Mouse (Mus musculus) adrenal gland, adult 2 months (tissue): Measurements from ENCODE around the gene Cryba4. TPM values are rescaled to one million over a fixed set of nuclear protein-coding genes. Genes with fewer than 3 reads are reported as not detected.
A peak's percentile ranks its signal among the peaks of the same experiment; 100 is the strongest.

ENCODE experiments used
- DNase-seq: peaks from one replicate; pipeline ENCODE4 v3.0.0; 2021
- long read RNA-seq: library from polyadenylated mRNA; stranded (forward); transcript quantifications from one replicate; pipeline ENCODE4 v2.0.0, GENCODE M21; 2021
- polyA plus RNA-seq: library from polyadenylated mRNA; depleted of rRNA; stranded (reverse); fragments of >200 nt; gene quantifications from 2 replicates; pipeline ENCODE4 v1.2.3, GENCODE M21; 2012; rRNA removed
- total RNA-seq, 2 experiments: library from RNA; stranded (reverse); gene quantifications; 2 replicates each; pipeline ENCODE4 v1.2.3; 2021

Gene Cryba4
- total RNA-seq (10 to 100 TPM; 70.5 to 74.9 TPM), polyA plus RNA-seq (58.4 and 91.5 TPM in 2 replicates)
- long read RNA-seq, partial matches to known transcripts, result 49 of 100 reads
- long read RNA-seq, other reads (novel, unspliced or antisense), result 49 of 100 reads

DNA sequence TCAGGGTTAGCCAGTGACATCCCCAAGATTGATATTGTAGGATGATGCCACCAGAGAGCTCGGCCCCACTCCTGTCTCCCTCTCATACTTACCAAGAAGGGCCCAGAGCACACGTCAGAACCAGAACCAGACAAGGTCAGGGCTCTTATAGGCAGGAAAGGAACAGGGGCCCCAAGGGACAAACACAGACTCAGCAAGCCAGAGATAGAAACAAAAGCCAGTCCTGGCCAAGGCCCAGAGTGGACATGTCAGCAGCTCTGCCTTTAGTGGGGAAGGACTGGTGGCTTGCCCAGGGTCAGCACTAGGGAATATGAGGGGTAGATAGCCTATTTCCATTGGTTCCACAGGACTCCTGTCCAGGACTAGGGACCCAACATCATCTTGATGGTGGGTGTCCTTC is at the start of gene Cryba4:
Cryba4 (minus strand) TSS at position 119 of the 400 bp plus-strand sequence.
- DNase-seq, result peak; percentile 68

DNA sequence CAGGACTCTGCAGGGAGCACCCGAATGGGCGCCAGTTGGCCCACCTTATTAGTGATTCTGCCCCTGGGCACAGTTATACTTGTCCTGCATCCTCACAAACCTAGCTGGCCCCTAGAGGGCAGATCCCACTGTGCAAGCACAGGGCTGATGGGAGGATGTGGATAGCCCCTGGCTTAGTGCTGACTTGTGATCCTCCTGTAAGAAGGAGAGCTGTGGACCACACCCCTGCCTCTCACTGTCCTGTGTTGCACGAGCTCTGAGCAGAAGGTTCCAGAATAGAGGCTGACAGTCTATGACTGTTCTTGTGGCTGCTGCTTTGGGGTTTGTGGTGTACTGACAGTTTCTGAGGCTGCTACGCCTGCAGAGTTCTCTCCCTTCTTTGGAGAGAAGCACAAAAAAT is 49.4 kb upstream of the Cryba4 start:
- peak; percentile 32 for DNase-seq

DNA sequence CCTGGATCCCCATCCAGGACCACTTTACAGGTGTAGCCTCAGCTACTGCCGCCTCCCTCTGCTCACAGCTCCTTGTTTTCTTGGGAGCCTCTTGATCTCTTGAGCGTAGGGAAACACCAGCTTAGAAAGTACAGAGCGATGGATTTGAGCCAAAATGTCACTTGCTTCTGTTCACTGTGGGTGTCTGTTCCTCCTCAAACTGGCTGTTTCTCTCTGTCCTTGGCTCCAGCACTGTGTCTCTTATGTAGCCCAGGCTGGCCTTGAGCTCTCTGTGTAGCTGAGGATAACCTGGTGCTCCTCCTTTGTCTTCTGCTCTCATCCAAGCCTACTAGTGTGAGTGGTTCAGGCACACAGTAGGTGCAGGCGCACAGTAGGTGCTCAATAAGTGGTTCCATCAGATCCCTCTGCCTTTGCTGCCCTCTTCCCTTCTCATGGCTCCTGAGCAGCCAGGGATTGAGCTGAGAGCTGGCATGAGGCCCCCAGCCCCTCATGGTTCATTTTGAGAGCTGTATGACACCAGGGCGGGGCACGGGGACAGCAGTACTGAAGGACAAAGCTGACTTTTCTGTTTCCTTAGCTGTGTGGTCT is 48.5 kb upstream of the Cryba4 start:
- DNase-seq, result peak; percentile 32

DNA sequence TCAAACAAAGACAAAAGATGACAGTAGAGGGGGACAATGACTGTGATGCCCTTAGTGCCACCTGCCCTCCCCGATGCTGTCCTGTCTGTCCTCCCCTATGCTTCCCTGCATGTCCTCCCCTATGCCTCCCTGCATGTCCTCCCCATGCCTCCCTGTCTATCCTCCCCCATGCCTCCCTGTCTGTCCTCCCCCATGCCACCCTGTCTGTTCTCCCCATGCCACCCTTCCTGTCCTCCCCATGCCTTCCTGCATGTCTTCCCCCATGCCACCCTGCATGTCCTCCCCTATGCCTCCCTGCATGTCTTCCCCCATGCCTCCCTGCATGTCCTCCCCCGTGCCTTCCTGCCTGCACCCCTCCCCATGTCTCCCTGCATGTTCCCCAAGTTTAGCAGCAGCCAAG is 47.8 kb upstream of the Cryba4 start:
- no peak for DNase-seq

DNA sequence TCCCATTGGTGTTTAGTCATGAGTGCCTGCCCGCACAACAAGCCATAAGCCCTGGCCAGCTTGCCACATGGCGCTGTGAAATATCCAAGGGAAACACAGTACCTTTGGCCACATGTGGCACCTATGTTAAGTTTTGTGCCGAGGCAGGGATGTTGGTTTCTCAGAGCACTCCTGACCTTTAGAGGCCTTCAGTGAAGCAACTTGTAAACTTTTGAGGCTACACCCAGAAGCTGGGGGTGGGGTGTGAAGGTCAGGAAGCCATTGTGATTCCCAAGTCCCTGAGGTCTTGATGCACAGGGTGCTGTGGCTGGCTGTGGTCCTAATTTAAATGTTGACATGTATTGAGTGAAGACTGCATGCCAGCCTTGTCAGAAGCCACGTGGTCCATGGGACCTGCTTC is 47.1 kb upstream of the Cryba4 start:
- peak; percentile 51 for DNase-seq

DNA sequence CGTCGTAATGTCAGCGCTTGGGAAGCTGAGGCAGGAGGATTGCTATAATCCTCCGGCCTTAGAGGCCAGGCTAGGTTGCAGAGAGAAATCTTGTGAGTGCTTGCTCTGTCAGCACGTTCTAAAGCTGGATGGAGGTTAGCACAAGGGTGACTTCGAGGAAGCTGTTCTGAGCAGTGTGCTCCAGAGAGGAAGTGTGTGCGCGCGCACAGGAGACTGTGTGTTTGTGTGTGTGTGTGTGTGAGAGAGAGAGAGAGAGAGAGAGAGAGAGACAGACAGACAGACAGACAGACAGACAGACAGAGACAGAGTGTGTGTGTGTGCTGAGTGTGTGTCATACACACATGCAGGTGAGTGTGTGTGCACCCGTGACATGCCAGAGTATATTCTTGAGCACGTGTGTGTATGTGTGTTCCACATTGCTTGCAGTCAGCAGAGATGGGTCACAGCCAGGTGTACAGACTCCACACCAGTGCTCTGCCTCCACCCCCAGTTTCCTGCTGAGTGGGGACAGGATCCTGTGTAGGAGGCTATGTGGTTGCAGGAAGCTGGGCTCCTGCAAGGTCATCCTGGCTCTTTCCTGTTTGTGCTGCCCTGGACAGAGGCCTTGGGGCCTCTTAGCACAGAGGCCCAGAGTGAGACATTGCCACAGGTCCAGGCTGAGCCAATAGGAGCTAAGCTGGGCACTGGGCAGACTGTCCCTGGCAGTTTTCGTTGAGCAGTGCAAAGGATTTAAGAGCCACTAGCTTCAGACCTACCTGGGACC is 46.1 kb upstream of the Cryba4 start:
- DNase-seq, result peak; percentile 90

DNA sequence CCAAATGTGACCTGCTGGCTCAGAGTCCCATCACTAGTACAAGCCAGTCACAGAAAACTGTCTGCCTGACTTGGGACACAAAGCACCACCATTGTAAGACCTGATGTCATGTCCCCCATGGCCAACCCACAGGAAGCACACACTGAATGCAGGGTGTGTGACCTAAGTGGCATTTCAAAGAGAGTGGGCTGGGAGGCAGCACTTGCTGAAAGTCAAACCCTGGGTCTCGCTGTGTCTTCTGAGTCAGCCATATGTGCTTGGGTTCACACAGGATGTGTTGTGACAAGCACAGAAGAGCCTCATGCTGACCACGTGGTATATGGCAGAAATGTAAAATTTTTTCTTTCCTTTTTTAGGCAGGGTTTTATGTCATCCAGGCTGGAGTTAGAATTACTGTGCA is 44.9 kb upstream of the Cryba4 start:
- DNase-seq, result peak; percentile 41

DNA sequence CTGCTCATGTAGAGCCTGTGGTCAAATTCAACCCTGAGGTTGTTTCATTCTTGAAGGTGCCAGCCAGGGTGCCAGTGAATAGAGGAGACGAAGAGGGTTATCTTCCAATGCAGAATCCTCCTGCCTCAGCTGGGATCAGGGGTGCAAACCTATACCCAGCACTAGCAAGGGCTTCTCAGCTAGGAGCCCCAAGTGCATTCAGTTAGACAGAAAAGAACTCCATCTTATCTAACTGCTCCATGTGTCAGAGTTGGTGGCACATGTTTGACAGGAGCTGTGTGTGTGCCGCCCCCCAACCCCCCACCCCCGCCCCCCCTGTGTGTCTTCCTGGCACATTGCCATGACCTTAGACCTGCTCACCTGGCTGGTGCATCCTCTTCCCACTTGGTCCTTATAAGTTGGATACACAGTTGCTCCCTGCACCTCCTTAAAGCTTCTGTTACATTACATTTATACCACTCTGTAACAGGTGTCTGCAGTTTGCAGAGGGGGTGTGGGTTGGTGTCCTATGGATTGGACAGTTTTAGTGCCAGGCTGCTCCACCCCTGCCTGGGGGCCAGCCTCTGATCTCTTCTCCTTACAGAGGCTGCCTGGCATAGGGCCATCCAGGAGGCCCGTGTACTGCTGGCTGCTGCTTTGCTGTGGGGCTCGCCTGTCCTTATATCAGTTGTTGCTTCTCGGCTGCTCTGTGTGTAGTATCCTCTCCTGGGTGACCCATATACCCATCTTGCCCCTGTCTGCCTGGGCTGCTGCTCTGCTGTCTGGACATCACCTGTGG is 44.3 kb upstream of the Cryba4 start:
- DNase-seq, result peak; percentile 58

DNA sequence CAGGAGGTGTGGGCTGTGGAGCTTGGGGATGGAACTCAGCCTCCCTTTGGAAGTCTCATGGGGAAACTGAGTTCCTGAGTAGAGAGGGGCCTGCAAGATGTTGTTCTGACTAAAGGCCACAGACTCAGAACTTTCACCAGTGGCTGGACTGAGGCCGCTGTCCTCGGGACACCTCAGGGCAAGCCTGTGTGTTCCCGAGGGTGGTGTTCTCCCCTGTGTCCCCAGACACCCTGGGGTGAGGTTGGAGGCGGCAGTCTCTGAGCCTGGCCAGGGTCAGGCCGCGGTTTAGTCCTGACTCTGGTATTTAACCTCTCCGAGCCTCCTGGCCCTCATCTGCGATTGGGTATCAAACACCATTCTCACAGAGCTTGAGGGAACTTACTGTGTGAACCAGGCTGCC is 43.2 kb upstream of the Cryba4 start:
- DNase-seq, result peak; percentile 46

DNA sequence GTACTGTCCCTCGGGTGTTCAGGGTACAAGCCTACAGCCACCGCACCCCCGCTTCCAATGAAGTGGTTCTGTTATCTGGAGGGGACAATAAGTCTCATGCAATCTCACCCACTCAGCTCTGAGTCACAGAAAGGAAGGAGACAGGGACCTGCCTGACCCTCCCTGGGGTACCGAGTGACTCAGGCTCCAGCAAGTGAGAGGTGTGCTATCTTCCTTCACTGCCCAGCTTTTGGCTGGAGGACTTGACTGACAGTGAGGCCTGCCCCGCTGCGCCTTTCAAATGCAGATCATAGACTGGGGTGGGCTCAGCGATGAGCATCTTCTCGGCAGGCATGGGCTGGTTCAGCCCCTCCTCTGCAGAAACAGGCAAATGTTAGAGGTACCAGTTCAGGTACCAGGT is 42.8 kb upstream of the Cryba4 start:
- peak; percentile 86 for DNase-seq

DNA sequence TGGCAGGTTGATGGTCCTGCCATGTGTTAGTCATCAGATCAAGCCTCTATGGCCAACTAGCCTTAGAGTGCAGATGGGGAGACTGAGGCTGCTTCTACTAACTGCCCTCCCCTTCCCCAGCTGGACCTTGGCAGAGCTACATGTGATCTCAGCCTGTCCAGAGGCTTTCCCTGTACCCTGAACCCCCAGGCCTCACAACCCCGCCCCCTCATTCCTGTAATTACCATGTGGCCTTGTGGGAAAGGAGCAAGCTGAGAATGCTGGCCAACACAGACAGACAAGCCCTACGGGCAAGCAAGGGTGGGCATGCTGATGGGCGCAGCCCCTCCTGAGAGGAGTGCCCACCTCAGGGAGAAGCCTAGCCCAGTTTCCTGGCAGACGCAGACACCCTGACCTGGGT is 42.4 kb upstream of the Cryba4 start:
- DNase-seq, result peak; percentile 64

DNA sequence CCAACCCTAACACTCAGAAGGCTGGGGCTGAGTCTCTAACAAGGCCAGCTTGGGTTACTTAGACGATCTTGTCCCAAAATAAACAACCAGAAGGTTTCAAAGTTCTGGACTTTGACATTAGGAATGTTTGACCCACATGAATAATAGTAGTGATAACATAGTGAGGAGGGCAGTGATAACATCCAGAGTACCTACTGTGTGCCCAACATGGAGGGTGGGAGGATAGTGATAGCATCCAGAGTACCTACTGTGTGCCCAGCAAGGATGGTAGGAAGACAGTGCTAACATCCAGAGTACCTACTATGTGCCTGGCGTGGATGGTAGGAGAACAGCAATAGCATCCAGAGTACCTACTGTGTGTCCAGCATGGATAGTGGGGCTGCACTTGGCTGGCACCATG is 41.5 kb upstream of the Cryba4 start:
- DNase-seq, result no peak

DNA sequence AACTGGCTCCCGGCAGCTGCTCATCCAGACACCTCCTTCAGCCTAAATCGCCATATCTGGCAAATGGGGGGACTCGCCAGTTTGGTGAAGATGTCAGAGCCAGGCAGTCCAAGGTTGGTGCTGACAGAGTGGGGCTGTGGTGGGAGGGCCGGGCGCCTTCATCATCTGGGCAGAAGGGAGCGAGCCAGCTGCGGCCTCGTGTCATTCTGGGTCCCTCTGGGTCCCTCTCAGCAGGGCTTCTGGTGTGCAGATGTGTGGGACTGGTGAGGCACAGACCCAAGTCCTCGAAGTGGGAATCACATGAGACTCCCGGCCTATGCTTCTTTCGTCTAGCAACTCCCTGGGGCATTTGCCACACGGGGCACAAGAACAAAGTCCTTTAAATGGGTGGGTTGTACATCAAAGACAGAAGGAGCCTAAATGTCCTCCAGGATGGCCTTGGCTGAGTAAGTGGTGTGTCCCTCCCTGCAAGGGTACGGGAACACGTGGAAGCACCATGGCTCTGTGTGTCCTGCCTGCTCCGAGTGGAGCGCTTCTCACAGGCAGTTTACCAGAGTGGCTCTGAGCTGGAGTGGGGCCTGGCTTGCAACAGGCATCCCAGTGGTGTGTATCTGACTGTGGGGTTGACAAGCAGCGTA is 40.1 kb upstream of the Cryba4 start:
- DNase-seq, result peak; percentile 84

DNA sequence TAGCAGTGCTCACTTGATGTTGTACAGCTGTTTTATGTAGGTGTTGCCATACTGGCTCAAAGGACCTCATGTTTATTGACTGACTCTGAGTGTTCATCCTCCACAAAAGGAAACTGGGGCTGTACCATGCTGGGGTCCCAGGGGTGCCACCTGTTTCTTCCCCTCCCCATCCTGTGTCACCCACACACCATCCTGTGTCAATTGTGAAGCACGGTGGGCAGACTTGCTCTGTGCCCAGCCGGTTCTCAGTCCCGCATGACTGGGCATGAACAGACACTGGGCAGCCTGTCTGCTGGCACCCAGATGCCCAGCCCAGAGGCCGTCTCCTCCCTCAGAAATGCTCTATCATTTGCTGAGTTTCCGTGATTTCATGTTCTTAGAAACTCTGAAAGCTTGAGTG is 39.5 kb upstream of the Cryba4 start:
- DNase-seq, result no peak

DNA sequence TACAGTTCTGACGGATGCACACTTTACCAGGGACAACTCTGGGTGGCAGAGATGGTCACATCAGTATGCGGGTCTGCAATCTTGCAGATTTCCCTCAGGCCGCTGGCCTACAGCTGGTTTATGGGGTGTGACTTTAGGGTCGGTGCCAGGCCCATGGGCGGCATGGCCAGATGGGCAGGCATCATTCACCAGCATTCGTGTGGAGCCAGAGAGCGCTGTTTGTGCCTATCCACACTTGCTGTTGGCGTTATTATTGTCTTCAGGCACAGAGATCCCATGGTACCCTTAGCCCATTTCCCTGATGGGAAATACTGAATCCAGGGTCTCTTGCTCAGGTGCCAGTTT is 38.2 kb upstream of the Cryba4 start:
- no peak for DNase-seq

DNA sequence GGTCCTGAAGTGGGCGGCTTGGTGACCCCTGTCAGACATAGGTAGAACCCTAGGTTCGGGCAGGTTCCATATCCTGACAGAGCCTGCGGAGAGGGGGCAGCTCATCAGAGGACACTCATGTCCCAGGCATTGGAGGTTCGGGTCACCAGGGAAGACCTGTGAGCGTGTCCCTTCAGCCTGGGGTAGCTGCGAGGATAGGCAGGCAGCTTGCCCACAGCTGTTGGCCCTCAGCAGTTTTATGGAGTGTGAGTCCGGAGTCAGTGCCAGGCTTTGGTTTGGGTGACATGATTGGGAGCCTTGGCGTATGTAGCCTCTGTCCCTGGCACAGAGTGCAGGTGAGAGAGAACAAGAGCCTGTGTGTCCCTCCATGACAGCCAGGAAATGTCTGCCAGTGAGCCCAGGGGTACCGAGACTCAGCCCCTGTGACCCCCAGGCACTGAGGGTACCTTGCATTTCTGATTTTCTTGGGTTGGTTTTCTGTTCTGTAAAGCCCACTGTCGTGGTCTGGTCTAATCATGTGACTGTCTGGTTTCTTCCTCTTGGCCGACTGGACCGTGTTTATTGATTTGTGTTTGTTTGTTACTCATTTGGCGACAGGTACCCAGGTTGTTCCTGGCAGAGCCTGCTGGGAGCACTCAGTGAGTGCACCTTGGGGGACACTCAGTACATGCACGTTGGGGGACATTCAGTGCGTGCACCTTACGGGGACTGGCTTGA is 37.7 kb upstream of the Cryba4 start:
- DNase-seq, result peak; percentile 77

DNA sequence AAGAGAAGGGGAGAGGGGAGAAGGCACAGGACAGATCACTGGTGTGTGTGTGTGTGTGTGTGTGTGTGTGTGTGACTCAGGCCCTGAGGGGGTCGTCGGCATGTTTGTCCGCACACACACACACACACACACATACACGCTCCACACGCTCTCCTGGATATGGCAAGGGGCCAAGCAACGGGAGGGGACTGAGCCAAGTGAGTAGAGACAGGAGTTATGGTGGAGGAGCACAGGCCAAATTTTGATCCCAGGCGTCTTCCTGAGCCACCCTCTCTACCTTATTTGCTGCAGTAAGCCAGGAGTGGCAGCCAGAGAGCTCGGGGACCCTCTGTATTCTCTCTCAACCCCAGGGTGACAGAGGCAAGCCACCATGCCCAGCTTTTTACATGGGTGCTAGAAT is 36.9 kb upstream of the Cryba4 start:
- peak; percentile 70 for DNase-seq

DNA sequence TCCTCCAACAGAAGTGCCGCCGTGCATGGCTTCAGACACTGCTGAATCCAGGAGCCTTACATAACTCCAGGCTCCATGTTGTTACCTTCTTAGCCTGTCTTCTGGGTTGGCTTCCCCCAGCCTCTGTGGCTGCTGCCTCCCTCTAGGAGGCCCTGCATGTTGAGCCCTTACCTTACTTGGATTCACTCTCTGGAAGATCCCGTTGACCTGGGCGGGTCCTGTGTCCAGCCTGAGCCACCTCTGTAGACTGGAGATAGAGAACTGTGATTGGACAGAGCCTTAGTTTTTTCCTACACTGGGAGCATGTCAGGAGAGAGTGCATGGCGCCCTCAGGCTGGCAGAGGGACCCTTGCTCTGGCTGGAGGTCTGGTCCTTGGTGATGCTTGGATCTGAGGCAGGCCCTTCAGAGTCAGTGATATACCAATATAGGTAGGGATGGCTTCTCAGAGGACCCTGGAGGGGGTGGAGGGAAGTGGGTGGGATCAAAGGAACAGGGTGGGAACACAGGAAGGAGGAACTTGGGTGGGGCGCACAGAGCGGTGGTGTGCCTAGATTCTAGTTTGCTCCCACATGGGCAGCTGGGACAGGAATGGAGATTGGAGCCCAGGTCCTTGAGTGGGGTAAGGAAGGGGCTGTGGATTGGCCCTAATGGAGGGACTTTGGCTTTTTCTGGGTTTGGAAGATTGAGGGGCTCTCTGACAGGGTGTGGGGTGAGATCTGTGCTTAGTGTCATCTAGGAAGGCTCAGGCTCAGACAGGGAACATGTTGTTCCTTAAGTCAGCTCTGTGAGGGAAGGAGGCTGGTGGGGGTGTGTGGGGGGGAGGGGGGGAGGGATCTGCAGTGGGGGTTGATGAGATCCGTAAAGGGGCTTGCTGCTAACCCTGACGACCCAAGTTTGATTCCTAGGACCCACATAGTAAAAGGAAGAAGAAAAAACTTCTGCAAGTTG is 36.1 kb upstream of the Cryba4 start:
- peak; percentile 46 for DNase-seq

DNA sequence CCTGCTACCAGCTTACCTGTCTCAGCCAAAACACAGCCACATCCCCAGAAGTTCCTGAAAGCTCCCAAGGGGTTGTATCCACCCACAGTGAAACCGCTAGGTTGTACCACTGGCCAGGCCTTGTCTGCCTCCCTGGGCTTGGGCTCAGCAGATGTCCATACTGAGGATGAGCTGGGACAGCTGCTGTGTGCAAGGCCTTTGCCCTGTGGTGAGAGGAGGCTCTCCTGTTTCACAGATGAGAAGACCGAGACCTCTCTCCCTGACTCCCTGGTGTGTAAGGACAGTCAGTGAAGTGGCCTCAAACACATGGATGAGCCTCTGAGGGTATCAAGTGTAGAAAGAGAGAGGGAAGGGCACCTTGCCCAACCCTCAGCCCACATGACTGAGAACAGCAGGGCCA is 35.3 kb upstream of the Cryba4 start:
- DNase-seq, result no peak

DNA sequence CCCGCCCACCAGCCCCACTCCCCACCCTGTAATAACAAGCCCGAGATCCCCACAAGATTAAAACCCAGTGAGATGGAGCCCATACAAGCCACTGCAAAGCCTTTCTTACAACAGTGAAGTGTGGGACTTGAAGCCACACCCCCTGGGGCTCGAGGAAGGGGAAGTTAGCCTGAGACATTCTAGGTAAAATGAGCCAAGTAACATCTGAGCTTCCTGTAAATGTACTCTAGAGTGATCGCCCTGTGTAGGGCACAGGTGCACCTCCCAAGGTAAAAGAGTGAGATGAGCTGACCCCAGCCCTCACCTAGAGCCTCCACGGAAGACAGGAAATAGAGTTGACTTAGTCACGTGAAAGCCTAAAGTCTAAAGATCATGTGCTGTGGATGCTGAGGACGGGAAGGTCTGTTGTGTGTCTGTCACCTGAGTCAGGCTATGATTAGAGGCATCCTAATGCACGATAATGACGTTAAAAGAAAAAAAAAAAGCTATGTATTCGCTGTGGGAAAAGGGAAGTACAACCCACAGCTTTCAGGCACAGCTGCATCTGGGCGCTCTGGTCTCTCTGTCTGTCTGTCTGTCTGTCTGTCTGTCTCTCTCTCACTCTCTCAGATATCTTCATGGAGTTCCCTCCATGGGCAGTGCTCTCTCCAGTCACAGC is 34.8 kb upstream of the Cryba4 start:
- DNase-seq, result no peak
